13 mouse cellular contexts compared by ENCODE assay signal in genomic region chr16:72687651-72688050, GRCm38 (mm10).
A peak's percentile ranks its signal among the peaks of the same experiment; 100 is the strongest.
DNase-seq lines count a peak whose midpoint lies in the region; ATAC-seq and TF ChIP-seq lines count a peak whose summit lies in the region.
"Had no signal": no experiment of that assay in that cellular context is flagged by ENCODE, and none has a peak within 500 bp of the region (broad histone marks: within the 10 kb centered on the region; RNA-seq: fewer than 3 reads in every experiment).

No protein-coding gene starts in this region.

- H3K4me3 ChIP-seq in lung, postnatal 0 days (ENCODE audit: low read depth, low read length), result no peak overlapping the region
- H3K4me3 ChIP-seq: limb, embryonic 13.5 days; midbrain, embryonic 13.5 days had no signal

- H3K36me3 ChIP-seq in lung, postnatal 0 days (ENCODE audit: insufficient read depth, low read length), result no peaks in the 10 kb centered on the region
- H3K36me3 ChIP-seq: limb, embryonic 13.5 days; midbrain, embryonic 13.5 days had no signal

- no peak for TF ChIP-seq EP300 in lung, postnatal 0 days (IDR thresholded peaks at IDR 0.05)

- ATAC-seq in lung, postnatal 0 days, result no peak; the same call in 1 of the 2 replicates
- ATAC-seq: midbrain, embryonic 13.5 days had no signal

- no peak for TF ChIP-seq CTCF in lung, postnatal 0 days (IDR thresholded peaks at IDR 0.05)

- H3K9ac ChIP-seq in lung, postnatal 0 days (replicated peaks; ENCODE audit: low read depth), result no peak overlapping the region
- H3K9ac ChIP-seq: limb, embryonic 13.5 days; midbrain, embryonic 13.5 days had no signal

- DNase-seq in embryo, embryonic 10 days (ENCODE audit: low spot score), result peak; percentile 73
- no peak for DNase-seq in embryo, embryonic 11 days
- DNase-seq in adrenal gland, adult 8-10 months, result peak; percentile 65
- peak; percentile 59 for DNase-seq in kidney, postnatal 14 days
- DNase-seq in lung, postnatal 0 days (ENCODE audit: low spot score), result peak; percentile 33
- DNase-seq in ovary, adult 18-20 months (ENCODE audit: low spot score), result no peak
- DNase-seq in T-cell, adult 2 months (ENCODE audit: low spot score), result no peak
- DNase-seq in spleen, postnatal 36 days (ENCODE audit: low spot score in 2 of 2), result no peak
- DNase-seq: cerebellum, postnatal 25 days; heart, postnatal 36 days; right cerebral cortex, postnatal 14 days had no signal

- H3K27me3 ChIP-seq in lung, postnatal 0 days (replicated peaks; ENCODE audit: insufficient read depth, low read length), result no peaks in the 10 kb centered on the region
- H3K27me3 ChIP-seq: limb, embryonic 13.5 days; midbrain, embryonic 13.5 days had no signal

- no peaks in the 10 kb centered on the region for H3K9me3 ChIP-seq in lung, postnatal 0 days (ENCODE audit: low read length)
- H3K9me3 ChIP-seq: limb, embryonic 13.5 days; midbrain, embryonic 13.5 days had no signal

- WGBS in lung, postnatal 0 days, result 30% methylated on average over 3 of the region's 3 CpGs

- H3K4me2 ChIP-seq in lung, postnatal 0 days (replicated peaks; ENCODE audit: low read depth, low read length), result no peak overlapping the region
- H3K4me2 ChIP-seq: limb, embryonic 13.5 days; midbrain, embryonic 13.5 days had no signal

- no peak overlapping the region for H3K27ac ChIP-seq in lung, postnatal 0 days (ENCODE audit: low read length)
- H3K27ac ChIP-seq: limb, embryonic 13.5 days; midbrain, embryonic 13.5 days had no signal

- no peaks in the 10 kb centered on the region for H3K4me1 ChIP-seq in lung, postnatal 0 days (ENCODE audit: insufficient read depth, low read depth, low read length)

Comparison
In these comparisons a context has a peak if more than half of its experiments do, and no peak if none do; other contexts are left out.
1. DNase-seq: peak in embryo, embryonic 10 days (single experiment), adrenal gland, adult 8-10 months (single experiment), kidney, postnatal 14 days (single experiment) and lung, postnatal 0 days (single experiment); none in embryo, embryonic 11 days (single experiment), ovary, adult 18-20 months (single experiment), T-cell, adult 2 months (single experiment) and spleen, postnatal 36 days (0 of 2).